ENCODE assay signal across 20 mouse cellular contexts in genomic region chr12:79757775-79758174, GRCm38 (mm10).
DNase-seq lines count a peak whose midpoint lies in the region; ATAC-seq and TF ChIP-seq lines count a peak whose summit lies in the region.
"Had no signal": no experiment of that assay in that cellular context is flagged by ENCODE, and none has a peak within 500 bp of the region (broad histone marks: within the 10 kb centered on the region; RNA-seq: fewer than 3 reads in every experiment).

No protein-coding gene starts in this region.

- H3K4me2 ChIP-seq in embryonic facial prominence, embryonic 14.5 days (ENCODE audit: low read depth, low read length): no peak overlapping the region
- H3K4me2 ChIP-seq in intestine, embryonic 14.5 days (ENCODE audit: low read length): no peak overlapping the region
- H3K4me2 ChIP-seq in intestine, embryonic 15.5 days (replicated peaks): no peak overlapping the region
- H3K4me2 ChIP-seq in lung, embryonic 14.5 days: no peak overlapping the region
- H3K4me2 ChIP-seq in stomach, embryonic 14.5 days (replicated peaks; ENCODE audit: low read depth, low read length): no peak overlapping the region
- H3K4me2 ChIP-seq in forebrain, embryonic 13.5 days: no peak overlapping the region
- H3K4me2 ChIP-seq: liver, embryonic 12.5 days; midbrain, embryonic 12.5 days; neural tube, embryonic 12.5 days had no signal

- no peak for TF ChIP-seq CTCF in lung, embryonic 14.5 days (IDR thresholded peaks at IDR 0.05; ENCODE audit: low read depth)

- WGBS in embryonic facial prominence, embryonic 14.5 days: 61% methylated on average over 4 of the region's 4 CpGs
- 87% methylated on average over 4 of the region's 4 CpGs for WGBS in embryonic facial prominence, embryonic 10.5 days
- WGBS in intestine, embryonic 14.5 days: 29% methylated on average over 4 of the region's 4 CpGs
- 53% methylated on average over 4 of the region's 4 CpGs for WGBS in intestine, embryonic 15.5 days
- WGBS in lung, embryonic 14.5 days: 40% methylated on average over 4 of the region's 4 CpGs
- WGBS in stomach, embryonic 14.5 days: 42% methylated on average over 4 of the region's 4 CpGs
- WGBS in forebrain, embryonic 13.5 days: 89% methylated on average over 4 of the region's 4 CpGs

- no peak overlapping the region for H3K9ac ChIP-seq in embryonic facial prominence, embryonic 14.5 days (ENCODE audit: low read depth, low read length)
- H3K9ac ChIP-seq in intestine, embryonic 14.5 days (ENCODE audit: low read length): no peak overlapping the region
- no peak overlapping the region for H3K9ac ChIP-seq in intestine, embryonic 15.5 days
- H3K9ac ChIP-seq in lung, embryonic 14.5 days: no peak overlapping the region
- H3K9ac ChIP-seq in stomach, embryonic 14.5 days (replicated peaks; ENCODE audit: low read depth, low read length): no peak overlapping the region
- H3K9ac ChIP-seq in forebrain, embryonic 13.5 days: no peak overlapping the region
- H3K9ac ChIP-seq: liver, embryonic 12.5 days; midbrain, embryonic 12.5 days; neural tube, embryonic 12.5 days had no signal

- H3K27ac ChIP-seq in embryonic facial prominence, embryonic 14.5 days (replicated peaks; ENCODE audit: low read depth, low read length): peak overlapping the region; percentile 17; the same call in 1 of the 2 replicates
- H3K27ac ChIP-seq in embryonic facial prominence, embryonic 10.5 days (replicated peaks): no peak overlapping the region; the same call in 1 of the 2 replicates
- peak overlapping the region; percentile 52; the same call in 1 of the 2 replicates for H3K27ac ChIP-seq in intestine, embryonic 14.5 days (ENCODE audit: low read depth)
- H3K27ac ChIP-seq in intestine, embryonic 15.5 days: no peak overlapping the region
- peak overlapping the region; percentile 56 for H3K27ac ChIP-seq in lung, embryonic 14.5 days (ENCODE audit: low read depth)
- peak overlapping the region; percentile 73; the same call in 1 of the 2 replicates for H3K27ac ChIP-seq in stomach, embryonic 14.5 days (ENCODE audit: low read length)
- H3K27ac ChIP-seq in forebrain, embryonic 13.5 days: no peak overlapping the region
- H3K27ac ChIP-seq: liver, embryonic 12.5 days; midbrain, embryonic 12.5 days; neural tube, embryonic 12.5 days had no signal

- peaks cover 17% of the 10 kb centered on the region for H3K4me1 ChIP-seq in embryonic facial prominence, embryonic 14.5 days (ENCODE audit: control insufficient read depth, insufficient read depth, low read length)
- peaks cover 86% of the 10 kb centered on the region for H3K4me1 ChIP-seq in embryonic facial prominence, embryonic 10.5 days
- peaks cover 51% of the 10 kb centered on the region for H3K4me1 ChIP-seq in intestine, embryonic 14.5 days (replicated peaks; ENCODE audit: control insufficient read depth, insufficient read depth, low read length)
- H3K4me1 ChIP-seq in intestine, embryonic 15.5 days (replicated peaks): peaks cover 17% of the 10 kb centered on the region
- H3K4me1 ChIP-seq in lung, embryonic 14.5 days (ENCODE audit: insufficient read depth): peaks cover 47% of the 10 kb centered on the region
- H3K4me1 ChIP-seq in stomach, embryonic 14.5 days (ENCODE audit: control insufficient read depth, insufficient read depth, low read length): peaks cover 51% of the 10 kb centered on the region
- H3K4me1 ChIP-seq in forebrain, embryonic 13.5 days: peaks cover 9% of the 10 kb centered on the region; the same call in 1 of the 2 replicates

- ATAC-seq in embryonic facial prominence, embryonic 14.5 days (ENCODE audit: low read depth): no peak
- no peak for ATAC-seq in intestine, embryonic 14.5 days (replicated peaks; ENCODE audit: low FRiP score, low TSS enrichment, low read depth)
- no peak for ATAC-seq in intestine, embryonic 15.5 days
- no peak; the same call in 1 of the 2 replicates for ATAC-seq in lung, embryonic 14.5 days (ENCODE audit: insufficient read depth)
- no peak for ATAC-seq in stomach, embryonic 14.5 days (ENCODE audit: insufficient number of reproducible peaks, insufficient read depth, low FRiP score, low read depth)
- no peak for ATAC-seq in forebrain, embryonic 13.5 days
- ATAC-seq: forebrain, embryonic 14.5 days; liver, embryonic 12.5 days had no signal

- H3K4me3 ChIP-seq in embryonic facial prominence, embryonic 14.5 days (ENCODE audit: low read depth, low read length): no peak overlapping the region
- no peak overlapping the region for H3K4me3 ChIP-seq in embryonic facial prominence, embryonic 10.5 days
- no peak overlapping the region for H3K4me3 ChIP-seq in intestine, embryonic 14.5 days (ENCODE audit: low read depth, low read length)
- no peak overlapping the region for H3K4me3 ChIP-seq in intestine, embryonic 15.5 days (replicated peaks)
- H3K4me3 ChIP-seq in lung, embryonic 14.5 days (ENCODE audit: low read depth, low read length): no peak overlapping the region
- no peak overlapping the region for H3K4me3 ChIP-seq in stomach, embryonic 14.5 days (ENCODE audit: low read depth, low read length)
- H3K4me3 ChIP-seq in forebrain, embryonic 13.5 days: no peak overlapping the region
- H3K4me3 ChIP-seq: erythroblast, embryonic 14.5 days; liver, embryonic 12.5 days; midbrain, embryonic 12.5 days; neural tube, embryonic 12.5 days had no signal

- peak; percentile 57 for DNase-seq in embryonic facial prominence, embryonic 14.5 days (ENCODE audit: low spot score)
- DNase-seq in embryonic facial prominence, embryonic 10.5 days (ENCODE audit: low spot score): no peak
- no peak for DNase-seq in intestine, embryonic 14.5 days (ENCODE audit: low spot score)
- DNase-seq in lung, embryonic 14.5 days: peak; percentile 69
- DNase-seq in lung, postnatal 36 days: no peak
- DNase-seq: adrenal gland, adult 2 months; cerebellum, adult 2 months; cerebellum, postnatal 36 days; kidney, postnatal 25 days; lung, postnatal 4 days; right cerebral cortex, postnatal 4 days; thymus, postnatal 25 days had no signal

- no peaks in the 10 kb centered on the region for H3K36me3 ChIP-seq in embryonic facial prominence, embryonic 14.5 days (ENCODE audit: control insufficient read depth, insufficient read depth, low read length)
- H3K36me3 ChIP-seq in embryonic facial prominence, embryonic 10.5 days (replicated peaks): no peaks in the 10 kb centered on the region
- no peaks in the 10 kb centered on the region for H3K36me3 ChIP-seq in intestine, embryonic 14.5 days (ENCODE audit: control insufficient read depth, insufficient read depth, low read length)
- H3K36me3 ChIP-seq in intestine, embryonic 15.5 days: no peaks in the 10 kb centered on the region
- no peaks in the 10 kb centered on the region for H3K36me3 ChIP-seq in lung, embryonic 14.5 days (ENCODE audit: insufficient read depth)
- H3K36me3 ChIP-seq in stomach, embryonic 14.5 days (ENCODE audit: control insufficient read depth, insufficient read depth, low read length): no peaks in the 10 kb centered on the region
- H3K36me3 ChIP-seq in forebrain, embryonic 13.5 days (ENCODE audit: poor library complexity, severe bottlenecking): no peaks in the 10 kb centered on the region
- H3K36me3 ChIP-seq: liver, embryonic 12.5 days; midbrain, embryonic 12.5 days; neural tube, embryonic 12.5 days had no signal

- no peaks in the 10 kb centered on the region for H3K9me3 ChIP-seq in embryonic facial prominence, embryonic 14.5 days (ENCODE audit: control insufficient read depth, low read length)
- no peaks in the 10 kb centered on the region for H3K9me3 ChIP-seq in embryonic facial prominence, embryonic 10.5 days
- H3K9me3 ChIP-seq in intestine, embryonic 14.5 days (ENCODE audit: control insufficient read depth, low read length): no peaks in the 10 kb centered on the region
- H3K9me3 ChIP-seq in intestine, embryonic 15.5 days: no peaks in the 10 kb centered on the region
- H3K9me3 ChIP-seq in lung, embryonic 14.5 days (ENCODE audit: low read depth, low read length): no peaks in the 10 kb centered on the region
- no peaks in the 10 kb centered on the region for H3K9me3 ChIP-seq in stomach, embryonic 14.5 days (ENCODE audit: control insufficient read depth, low read depth, low read length)
- H3K9me3 ChIP-seq in forebrain, embryonic 13.5 days (replicated peaks): no peaks in the 10 kb centered on the region
- H3K9me3 ChIP-seq: liver, embryonic 12.5 days; midbrain, embryonic 12.5 days; neural tube, embryonic 12.5 days had no signal

- H3K27me3 ChIP-seq in embryonic facial prominence, embryonic 14.5 days (replicated peaks; ENCODE audit: control insufficient read depth, insufficient read depth, low read length): no peaks in the 10 kb centered on the region
- H3K27me3 ChIP-seq in embryonic facial prominence, embryonic 10.5 days (replicated peaks; ENCODE audit: low read depth, poor library complexity, severe bottlenecking): no peaks in the 10 kb centered on the region
- no peaks in the 10 kb centered on the region for H3K27me3 ChIP-seq in intestine, embryonic 14.5 days (replicated peaks; ENCODE audit: control insufficient read depth, insufficient read depth, low read length)
- H3K27me3 ChIP-seq in intestine, embryonic 15.5 days (replicated peaks): no peaks in the 10 kb centered on the region
- no peaks in the 10 kb centered on the region for H3K27me3 ChIP-seq in lung, embryonic 14.5 days (ENCODE audit: insufficient read depth, low read length)
- no peaks in the 10 kb centered on the region for H3K27me3 ChIP-seq in stomach, embryonic 14.5 days (ENCODE audit: control insufficient read depth, insufficient read depth, low read length)
- H3K27me3 ChIP-seq in forebrain, embryonic 13.5 days: no peaks in the 10 kb centered on the region
- H3K27me3 ChIP-seq: liver, embryonic 12.5 days; neural tube, embryonic 12.5 days had no signal

Comparison
In these comparisons a context has a peak if more than half of its experiments do, and no peak if none do; other contexts are left out.
1. DNase-seq: peak in embryonic facial prominence, embryonic 14.5 days (single experiment) and lung, embryonic 14.5 days (single experiment); none in embryonic facial prominence, embryonic 10.5 days (single experiment), intestine, embryonic 14.5 days (single experiment) and lung, postnatal 36 days (single experiment).
2. H3K27ac ChIP-seq: peak in embryonic facial prominence, embryonic 14.5 days (single experiment), intestine, embryonic 14.5 days (single experiment), lung, embryonic 14.5 days (single experiment) and stomach, embryonic 14.5 days (single experiment); none in embryonic facial prominence, embryonic 10.5 days (single experiment), intestine, embryonic 15.5 days (single experiment) and forebrain, embryonic 13.5 days (single experiment).